Mouse (Mus musculus) Patski (cell line): ENCODE results near the gene Idh3g. TPM values are rescaled to one million over a fixed set of nuclear protein-coding genes. Genes with fewer than 3 reads are reported as not detected.
"Not testable (repeated sequence)": the region's sequence is repeated elsewhere in the genome, so short reads cannot be mapped to it uniquely, and the experiment has no call there.

ENCODE experiments used
- ATAC-seq: fragments of 100-300 bp; one replicate; pipeline ENCODE4 v1.8.0; 2021
- CTCF ChIA-PET: fragments of 350-600 bp; sonication (Branson Sonifier 250); formaldehyde crosslinking; loops from one replicate; lab custom pipeline; 2022; ENCODE audit warnings: inconsistent platforms; lab: Charles Lee
- POLR2A ChIA-PET: fragments of 350-600 bp; sonication (Branson Sonifier 250); formaldehyde crosslinking; loops from one replicate; lab custom pipeline; 2022; ENCODE audit warnings: antibody characterized with exemption, inconsistent platforms; lab: Charles Lee
- DNase-seq: peaks from one replicate; pipeline ENCODE4 v3.0.0-alpha.2; 2011; ENCODE audit warnings: low read depth, low spot score
- H3K27me3 ChIP-seq: fragments of 371-371 bp; one replicate; pipeline ENCODE4 v1.5.1; 2021
- CTCF ChIP-seq: fragments of 100-300 bp; IDR thresholded peaks from one replicate; pipeline ENCODE4 v1.5.1; 2021
- in situ Hi-C: fragments of 300-500 bp; cut with MboI; formaldehyde crosslinking; loops from 3 replicates; pipeline ENCODE4 v1.11.1; 2018; ENCODE audit warnings: low pct_unique_long_range_greater_than_20kb, mixed read lengths
- polyA plus RNA-seq: library from polyadenylated mRNA; unstranded; gene quantifications from one replicate; pipeline ENCODE4 v1.2.3, GENCODE M21; 2021

Gene Idh3g
- polyA plus RNA-seq, 1 experiment from 2014 or later = 275 TPM

- DNase-seq = no peak
- CTCF ChIA-PET = no interaction called here
- POLR2A ChIA-PET = interaction anchor here (0.5 kb wide), 1 partner anchor 48 kb away, joined by 8 read pairs; no protein-coding TSS in a partner anchor
- TF ChIP-seq CTCF = no peak
- in situ Hi-C loops = no loop called here
- ATAC-seq = no peak
- peaks cover 24% of the 10 kb centered on the region for H3K27me3 ChIP-seq
Observed at GRCm38 (mm10) chrX:73758611-73759290, 27.9 kb downstream of the Idh3g start.

- no peak for DNase-seq
- H3K27me3 ChIP-seq = peaks cover 24% of the 10 kb centered on the region
- no peak for ATAC-seq
- in situ Hi-C loops = no loop called here
- CTCF ChIA-PET = interaction anchor here (1.1 kb wide), 1 partner anchor 10 kb away, joined by 3 read pairs; no protein-coding TSS in a partner anchor
- TF ChIP-seq CTCF = no peak
- POLR2A ChIA-PET = no interaction called here
Observed at GRCm38 (mm10) chrX:73756334-73757140, 30.2 kb downstream of the Idh3g start, which contains the start of gene Plxnb3. Plxnb3 (plus strand) TSS chrX:73757090.

DNA sequence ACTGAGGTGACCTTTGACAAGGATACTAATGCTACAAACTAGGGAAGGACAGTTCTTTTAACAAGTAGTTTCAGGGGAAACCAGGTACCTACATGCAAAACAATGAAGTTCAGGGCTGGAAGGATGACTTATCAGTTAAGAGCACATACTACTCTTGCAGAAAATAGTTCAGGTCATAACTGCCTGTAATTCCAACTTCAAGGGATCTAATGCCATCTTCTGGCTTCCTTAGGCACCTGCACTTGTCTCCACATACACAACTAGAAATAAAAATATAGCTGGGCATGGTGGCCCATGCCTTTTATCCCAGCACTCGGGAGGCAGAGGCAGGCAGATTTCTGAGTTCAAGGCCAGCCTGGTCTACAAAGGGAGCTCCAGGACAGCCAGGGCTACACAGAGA, 37.7 kb downstream of the Idh3g start:
- H3K27me3 ChIP-seq = peaks cover 6% of the 10 kb centered on the region
- in situ Hi-C loops = no loop called here
- CTCF ChIA-PET = interaction anchor here (1.4 kb wide), 1 partner anchor 14 kb away, joined by 3 read pairs; no protein-coding TSS in a partner anchor
- ATAC-seq (no peak), DNase-seq (no peak)
- TF ChIP-seq CTCF = no peak
- POLR2A ChIA-PET = no interaction called here

DNA sequence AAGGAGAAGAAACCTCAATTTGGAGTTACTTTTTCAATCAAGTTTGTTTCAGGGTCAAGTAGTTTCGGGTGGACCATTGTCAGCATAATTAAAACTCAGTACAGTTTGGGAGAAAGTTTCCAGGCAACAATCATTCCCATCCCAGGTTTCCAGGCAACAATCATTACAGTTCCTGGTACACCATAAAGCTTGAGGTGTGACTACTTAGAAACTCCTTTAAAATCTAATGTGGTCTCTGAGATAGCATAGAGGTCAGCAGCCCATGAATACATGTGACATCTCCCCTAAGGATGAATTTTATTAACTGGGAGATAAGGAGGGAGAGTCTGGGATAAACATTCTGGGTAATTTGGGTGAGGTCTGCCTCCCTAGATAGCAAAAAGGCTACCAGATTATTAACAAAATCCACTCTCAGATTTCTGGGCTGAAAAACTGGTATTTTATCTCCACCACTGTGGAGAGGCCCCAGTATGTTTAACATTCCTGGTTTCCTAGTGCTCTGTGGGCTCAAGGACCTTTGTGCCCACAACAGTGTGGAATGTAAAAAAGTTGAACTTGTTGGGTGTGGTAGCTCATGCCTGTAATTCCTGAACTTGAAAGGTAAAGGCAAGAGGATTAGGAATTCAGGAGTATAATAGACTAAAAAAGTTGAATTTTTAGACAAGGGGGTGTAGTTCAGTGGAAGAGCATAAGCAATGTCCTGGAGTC, 41.8 kb downstream of the Idh3g start:
- ChIA-PET CTCF (no interaction called here), POLR2A (no interaction called here)
- in situ Hi-C loops = no loop called here
- no peak for TF ChIP-seq CTCF
- peaks cover 6% of the 10 kb centered on the region for H3K27me3 ChIP-seq
- DNase-seq (no peak), ATAC-seq (no peak)

DNA sequence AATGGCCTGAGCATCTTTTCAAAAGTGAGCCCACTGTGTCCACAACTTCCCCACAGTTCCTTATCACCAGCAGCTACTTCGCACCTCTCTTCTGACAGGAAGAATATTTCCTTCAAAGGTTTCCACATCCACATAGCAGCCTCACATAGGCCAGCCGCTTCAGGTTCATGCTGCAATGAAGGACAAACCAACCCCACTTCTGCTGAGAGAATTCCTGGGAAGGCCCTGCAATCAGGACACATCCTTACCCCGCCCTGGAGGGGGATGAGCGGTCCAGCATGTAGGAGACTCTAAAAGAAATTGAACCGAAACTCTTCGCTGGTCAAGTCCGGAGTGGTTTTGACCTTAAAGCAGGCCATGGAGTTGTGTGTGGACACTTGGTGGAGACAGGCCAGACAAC, 46.9 kb downstream of the Idh3g start:
- POLR2A ChIA-PET, ATAC-seq, CTCF ChIA-PET, DNase-seq, in situ Hi-C loops, H3K27me3 ChIP-seq: not testable (repeated sequence)

GRCm38 (mm10) chrX:73739151-73739550, 47.5 kb downstream of the Idh3g start:
- ChIA-PET POLR2A (no interaction called here), CTCF (no interaction called here)
- no peak for TF ChIP-seq CTCF
- ATAC-seq (no peak), DNase-seq (no peak)
- H3K27me3 ChIP-seq = peaks cover 4% of the 10 kb centered on the region
- in situ Hi-C loops = no loop called here

DNA sequence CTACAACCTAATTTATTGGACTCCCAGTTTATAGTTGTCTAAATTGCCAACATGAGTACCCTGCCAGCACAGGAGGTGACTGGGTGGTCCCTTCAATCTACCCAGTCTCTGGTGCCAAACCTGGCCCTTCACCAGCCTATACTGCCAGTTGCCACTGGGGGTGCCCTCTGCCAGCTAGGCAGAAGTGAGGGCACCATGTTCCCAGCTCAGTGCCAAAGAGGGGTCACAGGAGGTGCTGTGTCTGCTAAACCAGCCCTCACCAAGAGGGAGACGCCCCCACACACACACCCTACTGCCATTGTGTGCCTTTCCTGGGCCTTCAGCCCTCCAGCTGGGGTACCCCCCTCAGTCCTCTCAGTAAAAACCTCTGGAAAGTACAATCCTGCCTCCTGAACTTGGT, 48.5 kb downstream of the Idh3g start:
- no peak for TF ChIP-seq CTCF
- POLR2A ChIA-PET = no interaction called here
- DNase-seq = no peak
- ATAC-seq = no peak
- CTCF ChIA-PET = no interaction called here
- in situ Hi-C loops = no loop called here
- peaks cover 4% of the 10 kb centered on the region for H3K27me3 ChIP-seq

GRCm38 (mm10) chrX:73730908-73731307, 55.8 kb downstream of the Idh3g start:
- no peak for TF ChIP-seq CTCF
- ATAC-seq = no peak
- POLR2A ChIA-PET = no interaction called here
- DNase-seq = no peak
- CTCF ChIA-PET = no interaction called here
- in situ Hi-C loops = no loop called here
- peaks cover 4% of the 10 kb centered on the region for H3K27me3 ChIP-seq

Other genes with a start within 250 kb of the Idh3g start
- 0.08 TPM for gene Dusp9, start 147.5 kb downstream of the Idh3g start, polyA plus RNA-seq
- gene Pnck, start 126.8 kb downstream of the Idh3g start, polyA plus RNA-seq = 0.18 TPM
- 192 TPM for gene Slc6a8, start 113.7 kb downstream of the Idh3g start, polyA plus RNA-seq
- 324 TPM for gene Bcap31, start 70.7 kb downstream of the Idh3g start, polyA plus RNA-seq
- 13.3 TPM for gene Abcd1, start 70.3 kb downstream of the Idh3g start, polyA plus RNA-seq
- 0.06 TPM for gene Plxnb3, start 29.8 kb downstream of the Idh3g start, polyA plus RNA-seq
- gene Srpk3, start 12.5 kb downstream of the Idh3g start, polyA plus RNA-seq = 4.0 TPM
- gene Ssr4, start 131 bp upstream of the Idh3g start, polyA plus RNA-seq = 194 TPM
- gene Pdzd4, start 38.1 kb upstream of the Idh3g start, polyA plus RNA-seq = 30.5 TPM
- gene Avpr2, start 105.2 kb upstream of the Idh3g start, polyA plus RNA-seq = 0.05 TPM
- 320 TPM for gene L1cam, start 109.2 kb upstream of the Idh3g start, polyA plus RNA-seq
- 1.0 TPM for gene Arhgap4, start 135.0 kb upstream of the Idh3g start, polyA plus RNA-seq
- 98.0 TPM for gene Naa10, start 135.0 kb upstream of the Idh3g start, polyA plus RNA-seq
- 166 TPM for gene Renbp, start 144.0 kb upstream of the Idh3g start, polyA plus RNA-seq
- 81.1 TPM for gene Hcfc1, start 179.5 kb upstream of the Idh3g start, polyA plus RNA-seq
- 106 TPM for gene Irak1, start 237.0 kb upstream of the Idh3g start, polyA plus RNA-seq